Mouse (Mus musculus): ENCODE measurements around the gene Gm21973. TPM values are rescaled to one million over a fixed set of nuclear protein-coding genes. Genes with fewer than 3 reads are reported as not detected.
A peak's percentile ranks its signal among the peaks of the same experiment; 100 is the strongest.

The Gm21973 gene
- total RNA-seq (2021), result not detected
- long read RNA-seq, partial matches to known transcripts, result 0 of 1 reads
- long read RNA-seq, other reads (novel, unspliced or antisense), result 1 of 1 reads

DNA sequence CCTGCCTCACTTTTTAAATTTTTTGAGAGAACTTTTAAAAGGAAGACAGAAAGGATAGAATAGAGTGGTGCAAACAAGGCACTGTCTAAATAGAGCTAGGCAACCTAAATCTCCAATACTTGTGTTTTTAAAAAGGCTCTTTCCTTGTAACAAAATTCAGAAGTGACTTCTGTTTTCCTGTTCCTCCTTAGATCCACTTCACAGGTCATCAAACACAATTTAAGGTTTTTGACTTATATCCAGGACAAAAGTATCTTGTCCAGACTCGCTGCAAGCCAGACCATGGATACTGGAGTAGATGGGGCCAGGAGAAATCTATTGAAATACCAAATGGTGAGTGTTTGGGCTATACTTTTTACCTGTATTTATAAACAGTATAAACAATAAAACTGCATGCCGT lies at the start of gene Gm21973:
Gene Gm21973 (plus strand): TSS at position 301 of the 400 bp plus-strand sequence.
- no peak for DNase-seq (ENCODE audit: low spot score in 2 of 2)

DNA sequence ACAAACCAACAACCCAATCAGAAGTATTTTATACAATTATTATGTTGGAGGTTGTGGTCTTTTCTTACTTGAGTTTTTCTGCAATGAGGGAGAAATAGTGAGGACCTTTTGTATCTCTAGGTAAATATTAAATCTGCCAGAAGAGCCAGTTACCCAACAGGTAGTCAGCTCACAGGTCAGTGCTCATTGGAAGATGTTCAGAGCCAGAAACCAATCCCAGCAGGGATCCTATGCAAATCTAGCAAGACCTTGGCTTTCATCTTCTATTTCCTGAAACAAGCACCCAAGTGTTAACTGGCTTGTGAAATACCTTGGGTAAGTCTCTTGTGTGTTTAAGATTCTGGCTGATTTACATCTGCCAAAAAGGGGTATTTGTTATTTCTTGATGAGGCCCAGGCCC lies 48.8 kb upstream of the Gm21973 start:
- no peak for DNase-seq (ENCODE audit: low spot score in 2 of 2)

DNA sequence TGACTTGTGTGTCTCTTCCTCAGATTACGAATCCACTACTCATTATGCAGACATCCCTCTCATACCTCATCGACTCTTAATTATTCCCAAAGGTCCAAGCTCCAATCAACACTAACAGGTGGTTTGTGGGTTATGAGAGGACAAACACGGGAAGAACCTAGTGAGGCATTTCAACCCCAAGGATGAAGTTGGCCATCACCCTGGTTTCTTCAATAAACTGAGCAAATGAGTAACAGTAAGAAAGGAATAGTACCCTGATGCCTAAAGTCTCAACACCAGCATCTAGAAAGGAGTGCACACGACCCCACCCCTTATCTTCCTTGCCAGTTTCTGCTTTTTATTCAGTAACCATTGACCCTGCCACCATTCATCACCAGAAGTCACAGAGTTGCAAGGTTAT lies 47.7 kb upstream of the Gm21973 start:
- DNase-seq (ENCODE audit: low spot score in 2 of 2), result no peak

GRCm38 (mm10) chr15:10281546-10281945 lies 43.6 kb upstream of the Gm21973 start:
- no peak for DNase-seq (ENCODE audit: low spot score in 2 of 2)

GRCm38 (mm10) chr15:10283661-10284060 lies 41.5 kb upstream of the Gm21973 start:
- no peak for DNase-seq (ENCODE audit: low spot score in 2 of 2)

GRCm38 (mm10) chr15:10296570-10296969 lies 28.6 kb upstream of the Gm21973 start:
- DNase-seq (ENCODE audit: low spot score in 2 of 2), result no peak

DNA sequence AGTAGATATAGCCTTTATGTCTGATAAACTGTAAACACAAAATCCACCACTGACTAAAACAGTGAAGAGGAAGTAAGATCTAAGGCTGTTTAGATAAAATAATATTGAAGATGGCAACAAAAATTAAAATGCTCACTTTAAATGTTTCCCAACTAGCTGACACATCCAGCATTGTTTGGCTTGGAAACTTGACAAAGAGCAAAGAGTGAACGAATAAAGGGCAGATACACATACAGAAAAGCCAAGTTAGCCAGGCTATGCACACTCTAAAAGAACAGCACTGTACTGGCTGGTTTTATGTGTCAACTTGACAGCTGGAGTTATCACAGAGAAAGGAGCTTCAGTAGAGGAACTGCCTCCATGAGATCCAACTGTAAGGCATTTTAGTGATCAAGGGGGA lies 27.1 kb upstream of the Gm21973 start:
- no peak for DNase-seq (ENCODE audit: low spot score in 2 of 2)

DNA sequence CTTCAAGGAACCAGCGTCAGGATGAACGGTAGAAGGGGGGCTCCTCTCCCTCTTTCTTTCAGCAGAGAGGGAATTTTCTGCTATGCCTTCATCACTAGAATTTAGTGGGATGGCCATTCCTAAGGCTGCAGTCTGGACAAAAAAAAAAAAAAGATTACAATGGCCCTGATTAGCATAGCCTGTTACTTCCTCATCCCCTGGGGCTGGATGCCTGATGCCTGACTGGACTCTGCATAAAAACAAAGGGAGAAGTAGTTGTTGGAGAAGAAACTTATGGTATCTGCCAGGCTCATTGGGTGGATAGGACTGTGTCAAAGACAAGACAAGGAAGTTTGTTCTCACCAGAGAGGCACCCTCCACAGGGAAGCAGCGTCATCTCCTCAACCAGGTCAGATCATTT lies 25.7 kb upstream of the Gm21973 start:
- no peak for DNase-seq (ENCODE audit: low spot score in 2 of 2)

DNA sequence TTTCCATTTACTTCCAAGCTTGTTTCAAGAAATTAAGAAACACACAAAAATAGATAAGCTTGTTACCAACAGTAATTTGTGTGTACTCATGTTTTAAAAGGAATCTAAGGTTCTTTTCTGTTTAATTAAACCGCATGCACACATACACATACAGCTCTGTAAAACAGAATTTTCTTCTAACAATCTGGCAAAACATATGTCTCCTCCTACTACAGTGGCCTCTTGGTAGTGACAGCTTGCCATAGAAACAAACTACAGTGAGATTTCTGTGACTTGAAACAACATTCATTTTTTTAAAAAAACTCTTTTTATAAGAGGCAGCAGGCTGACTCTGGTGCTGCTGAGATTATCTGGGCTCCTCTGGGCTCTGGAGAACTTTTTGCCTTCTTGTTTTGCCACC lies 18.7 kb upstream of the Gm21973 start:
- no peak for DNase-seq (ENCODE audit: low spot score in 2 of 2)

- no peak for DNase-seq (ENCODE audit: low spot score in 2 of 2)
These were observed 13.4 kb upstream of the Gm21973 start for GRCm38 (mm10) chr15:10311826-10312225.

GRCm38 (mm10) chr15:10313522-10314455 lies 11.4 kb upstream of the Gm21973 start:
- DNase-seq (ENCODE audit: low spot score in 2 of 2), result peak; percentile 72 to 76

DNA sequence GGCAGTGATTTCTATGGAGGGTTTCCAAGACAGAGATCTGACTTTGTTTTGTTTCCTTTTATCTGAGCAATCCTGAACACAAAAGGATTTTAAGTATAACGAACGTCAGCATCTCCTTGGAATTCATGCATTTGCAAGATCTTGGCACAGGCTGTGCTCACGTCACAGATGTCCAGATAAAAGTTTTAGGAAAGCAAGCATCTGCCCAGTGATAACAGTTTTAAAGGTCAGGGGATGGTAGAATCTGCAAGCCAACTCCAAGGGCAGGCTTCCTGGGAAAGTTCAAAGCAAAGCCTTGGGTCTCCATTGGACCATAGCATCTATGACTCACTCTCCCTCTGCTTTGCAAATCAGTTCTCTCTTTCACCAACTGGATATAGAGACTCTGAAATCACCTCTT lies 5.4 kb downstream of the Gm21973 start:
- no peak for DNase-seq (ENCODE audit: low spot score in 2 of 2)

DNA sequence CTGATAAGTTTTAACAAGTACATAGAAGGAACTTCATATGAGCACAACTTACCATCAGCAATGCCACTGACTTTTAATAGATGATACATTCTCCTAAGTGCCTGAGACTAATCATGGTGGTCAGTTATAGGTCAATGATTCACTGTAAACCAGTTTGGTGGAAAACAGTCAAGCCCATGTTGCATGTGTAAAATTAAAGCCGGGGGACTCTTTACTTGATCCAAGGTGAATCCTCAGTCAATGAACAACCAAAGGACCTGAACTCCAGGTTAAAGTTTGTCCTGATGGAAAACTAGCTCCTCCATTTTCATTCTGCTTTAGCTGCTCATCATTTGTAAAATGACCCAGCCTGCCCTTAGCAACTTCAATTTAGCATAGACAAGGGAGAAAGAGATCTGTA lies 7.4 kb downstream of the Gm21973 start:
- DNase-seq (ENCODE audit: low spot score in 2 of 2), result no peak

DNA sequence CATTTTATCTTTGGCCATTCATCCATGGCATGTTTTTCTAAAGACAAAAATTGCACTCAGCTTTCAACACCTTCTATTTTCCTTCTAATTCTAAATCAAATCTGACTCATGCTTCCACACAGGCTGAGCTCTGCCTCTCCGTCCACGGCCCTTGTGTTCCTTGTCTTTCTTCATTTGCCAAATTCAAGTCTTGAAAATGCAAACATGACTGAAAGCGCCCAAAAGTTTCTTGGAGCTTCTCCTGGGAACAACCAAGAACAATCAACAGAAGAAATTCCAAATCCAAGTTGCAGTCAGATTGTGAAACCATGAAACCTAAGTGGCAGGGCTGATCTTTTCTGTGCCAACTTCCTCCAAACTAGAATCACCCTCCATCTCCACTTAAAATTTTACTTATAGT lies 13.4 kb downstream of the Gm21973 start:
- no peak for DNase-seq (ENCODE audit: low spot score in 2 of 2)

DNA sequence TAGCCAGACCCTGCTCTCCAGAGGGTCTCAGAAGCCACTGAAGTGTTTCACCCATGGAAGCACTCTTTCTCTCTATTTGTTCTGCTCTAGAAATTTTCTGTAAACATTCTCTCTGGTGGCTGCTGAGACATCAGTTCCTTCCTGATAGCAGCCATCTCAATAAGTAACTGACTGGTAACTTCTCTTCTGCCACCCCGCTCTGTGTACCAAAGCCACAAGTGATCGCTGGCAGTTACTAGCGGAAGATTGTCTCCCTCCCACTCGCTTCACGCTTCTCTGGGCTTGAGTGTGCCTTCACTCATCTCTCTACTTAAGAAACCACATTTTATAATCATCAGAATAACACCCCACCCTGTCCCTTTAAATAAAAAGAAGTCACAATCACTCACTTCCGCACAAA lies 21.9 kb downstream of the Gm21973 start:
- no peak for DNase-seq (ENCODE audit: low spot score in 2 of 2)

DNA sequence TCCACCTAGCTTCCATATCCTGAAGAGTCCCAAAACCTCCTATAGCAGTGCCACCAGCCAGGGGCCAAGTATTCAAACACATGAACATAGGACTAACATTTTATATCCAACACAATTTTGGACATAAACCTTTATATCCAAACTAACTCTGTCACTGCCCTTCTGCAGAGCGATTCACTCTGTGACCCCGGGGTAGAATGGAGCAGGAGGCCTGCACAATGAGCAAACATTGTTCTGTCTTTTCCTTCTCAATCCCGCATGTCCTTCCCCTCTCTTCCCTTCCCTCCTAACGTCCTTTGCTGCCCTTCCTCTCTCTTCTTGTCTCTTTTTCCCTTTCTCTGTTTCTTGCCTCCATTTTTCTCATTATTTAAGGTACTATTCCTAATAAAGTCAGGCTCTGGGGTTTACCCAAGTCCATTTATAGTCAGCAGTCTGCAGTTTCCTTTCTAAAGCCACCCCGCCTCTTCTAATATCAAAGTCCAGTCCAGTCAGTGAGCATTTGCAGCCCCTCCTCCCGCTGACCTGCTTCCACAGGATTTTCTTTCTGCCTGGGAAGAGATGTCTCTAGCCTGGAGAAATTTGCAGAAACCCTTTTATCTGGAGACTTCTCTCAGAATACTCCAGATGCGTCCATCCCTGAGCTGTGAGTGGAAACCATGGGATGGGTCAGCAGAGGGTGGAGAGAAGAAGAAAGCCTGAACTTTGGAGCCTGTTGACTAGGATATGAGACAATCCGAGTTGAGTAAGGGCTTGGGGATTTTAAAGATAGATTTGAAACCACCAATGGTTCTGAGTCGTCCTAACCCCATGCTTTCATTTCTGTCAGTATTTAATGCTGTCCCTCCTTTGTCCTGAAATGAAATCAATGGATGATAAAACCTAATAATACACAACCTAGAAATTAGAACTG lies 33.1 kb downstream of the Gm21973 start, which contains the start of gene Agxt2:
Gene Agxt2 (plus strand): TSS at position 494 of the 910 bp plus-strand sequence.
- no peak for DNase-seq (ENCODE audit: low spot score in 2 of 2)

- no peak for DNase-seq (ENCODE audit: low spot score in 2 of 2)
These were observed 41.2 kb downstream of the Gm21973 start for GRCm38 (mm10) chr15:10366331-10366730.

GRCm38 (mm10) chr15:10375404-10375803 lies 50.2 kb downstream of the Gm21973 start:
- DNase-seq (ENCODE audit: low spot score in 2 of 2), result no peak

DNA sequence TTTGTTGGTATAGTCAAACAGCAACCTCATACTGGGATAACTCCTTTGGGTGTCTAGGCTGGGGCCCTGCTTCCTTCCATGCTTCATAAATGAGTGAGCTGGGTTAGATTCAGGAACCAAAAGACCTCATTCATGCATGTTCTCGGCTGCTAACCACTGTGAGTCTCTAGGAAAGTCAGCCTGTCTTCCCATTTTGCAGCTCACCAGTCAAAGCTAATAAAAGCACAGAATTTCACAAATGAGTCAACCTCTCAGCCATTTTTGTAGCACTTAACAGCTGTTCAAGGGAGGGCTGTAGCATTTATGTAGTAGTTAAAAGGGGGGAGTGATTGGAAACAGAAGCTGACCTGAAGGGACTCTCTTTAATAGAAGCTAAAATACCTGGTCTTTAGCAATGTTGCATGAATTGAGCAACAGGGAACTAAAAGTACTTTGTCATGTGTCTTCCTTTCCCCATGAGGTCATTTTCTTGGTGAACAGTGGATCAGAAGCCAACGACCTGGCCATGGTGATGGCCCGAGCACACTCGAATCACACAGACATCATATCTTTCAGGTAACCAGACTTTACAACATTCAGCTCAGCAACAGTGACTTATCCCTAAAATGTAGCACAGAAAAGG lies 53.3 kb downstream of the Gm21973 start:
- DNase-seq (ENCODE audit: low spot score in 2 of 2), result no peak

- no peak for DNase-seq (ENCODE audit: low spot score in 2 of 2)
These were observed 54.7 kb downstream of the Gm21973 start for GRCm38 (mm10) chr15:10379757-10380458.

DNA sequence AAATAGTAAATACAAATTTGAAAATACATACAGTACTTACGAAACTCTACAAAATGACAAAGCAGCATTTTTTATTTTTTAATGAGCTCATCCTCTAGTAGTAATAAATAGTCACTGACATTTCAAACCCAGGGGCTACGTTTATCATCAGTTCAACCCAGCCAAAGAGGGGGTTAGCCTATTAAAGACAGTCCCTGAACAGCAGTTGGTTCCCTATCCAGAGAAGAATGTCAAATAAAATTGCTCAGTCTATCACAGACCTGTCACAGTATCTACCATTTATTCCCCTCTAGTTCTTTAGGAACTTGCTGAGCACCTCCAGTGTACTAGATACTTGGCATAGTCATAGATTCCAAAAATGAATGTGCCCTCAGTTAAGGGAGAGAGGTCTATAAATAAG lies 62.1 kb downstream of the Gm21973 start:
- DNase-seq (ENCODE audit: low spot score in 2 of 2), result no peak

Data from layer of hippocampus, postnatal 10 days (tissue).